Mouse (Mus musculus) embryonic facial prominence, embryonic 13.5 days (tissue): Measurements from ENCODE around the gene Kng1. TPM values are rescaled to one million over a fixed set of nuclear protein-coding genes. Genes with fewer than 3 reads are reported as not detected.
"Not testable (repeated sequence)": the region's sequence is repeated elsewhere in the genome, so short reads cannot be mapped to it uniquely, and the experiment has no call there.

Experiments
- ATAC-seq: fragments of 200-750 bp; cut with Nextera tagmentation; 2 replicates; pipeline ENCODE4 v1.8.0; 2017; ENCODE audit warnings: low read depth; ENCODE audit not compliant: insufficient number of reproducible peaks, insufficient read depth, low FRiP score, low TSS enrichment
- H3K27ac ChIP-seq: fragments of 300-500 bp; sonication (generic); 2 replicates; pipeline ENCODE4 v1.5.1; 2015; ENCODE audit warnings: moderate library complexity, mild to moderate bottlenecking, inconsistent platforms
- H3K27me3 ChIP-seq: fragments of 300-500 bp; sonication (generic); 2 replicates; pipeline ENCODE4 v1.6.1; 2015; ENCODE audit warnings: mild to moderate bottlenecking, inconsistent platforms
- H3K36me3 ChIP-seq: fragments of 300-500 bp; sonication (generic); 2 replicates; pipeline ENCODE4 v1.6.1; 2015; ENCODE audit warnings: mild to moderate bottlenecking, inconsistent platforms
- H3K4me1 ChIP-seq: fragments of 300-500 bp; sonication (generic); 2 replicates; pipeline ENCODE4 v1.6.1; 2015; ENCODE audit warnings: inconsistent platforms
- H3K4me2 ChIP-seq: fragments of 300-500 bp; sonication (generic); 2 replicates; pipeline ENCODE4 v1.6.1; 2015; ENCODE audit warnings: moderate library complexity, mild to moderate bottlenecking, inconsistent platforms
- H3K4me3 ChIP-seq: fragments of 300-500 bp; sonication (generic); 2 replicates; pipeline ENCODE4 v1.5.1; 2015; ENCODE audit warnings: mild to moderate bottlenecking, inconsistent platforms
- H3K9ac ChIP-seq: fragments of 300-500 bp; sonication (generic); 2 replicates; pipeline ENCODE4 v1.6.1; 2015; ENCODE audit warnings: mild to moderate bottlenecking, inconsistent platforms
- H3K9me3 ChIP-seq: fragments of 300-500 bp; sonication (generic); 2 replicates; pipeline ENCODE4 v1.6.1; 2016; ENCODE audit warnings: inconsistent platforms
- WGBS: fragments of 180-500 bp; shearing (Covaris S2); methylation state at CpG from one replicate; pipeline ENCODE4 v1.1.7; 2015; ENCODE audit warnings: mixed read lengths; 5-methylcytosine and 5-hydroxymethylcytosine counted together
- polyA plus RNA-seq: library from polyadenylated mRNA; unstranded; fragments of >200 nt; fragmentation: Nextera tagmentation; extraction: Ambion mirVana; gene quantifications from 2 replicates; pipeline ENCODE4 v1.2.1, GENCODE M21; 2015

Kng1 gene
- polyA plus RNA-seq, 1 experiment from 2014 or later: not detected

GRCm38 (mm10) chr16:23097290-23098104 is 39.8 kb downstream of the Kng1 start:
- H3K9ac ChIP-seq, H3K4me2 ChIP-seq, H3K27ac ChIP-seq, H3K4me3 ChIP-seq, H3K36me3 ChIP-seq, H3K9me3 ChIP-seq, ATAC-seq: not testable (repeated sequence)
- H3K27me3 ChIP-seq: peaks cover 17% of the 10 kb centered on the region
- peaks cover 12% of the 10 kb centered on the region for H3K4me1 ChIP-seq
- WGBS: 76% methylated on average over 8 of the region's 8 CpGs

- not testable (repeated sequence) for ATAC-seq, H3K9ac ChIP-seq, H3K4me3 ChIP-seq, H3K4me2 ChIP-seq, H3K9me3 ChIP-seq, H3K36me3 ChIP-seq, H3K27ac ChIP-seq
- H3K4me1 ChIP-seq: peaks cover 17% of the 10 kb centered on the region
- WGBS: 93% methylated on average over 1 of the region's 1 CpGs
- peaks cover 17% of the 10 kb centered on the region for H3K27me3 ChIP-seq
Measured at GRCm38 (mm10) chr16:23098105-23098452, 40.4 kb downstream of the Kng1 start.

GRCm38 (mm10) chr16:23099632-23100031 is 42.0 kb downstream of the Kng1 start:
- WGBS: 3% methylated on average over 12 of the region's 12 CpGs
- Histone ChIP-seq H3K27ac (no peak overlapping the region), H3K9me3 (no peaks in the 10 kb centered on the region), H3K9ac (peak overlapping the region; percentile 64), H3K27me3 (peaks cover 17% of the 10 kb centered on the region), H3K4me1 (peaks cover 17% of the 10 kb centered on the region), H3K36me3 (no peaks in the 10 kb centered on the region), H3K4me3 (peak overlapping the region; percentile 38), H3K4me2 (peak overlapping the region; percentile 60)
- no peak for ATAC-seq

GRCm38 (mm10) chr16:23100099-23100575 is 42.5 kb downstream of the Kng1 start:
- ATAC-seq: no peak
- peak overlapping the region; percentile 64 for H3K9ac ChIP-seq
- WGBS: under 1% methylated on average over 9 of the region's 9 CpGs

GRCm38 (mm10) chr16:23100613-23101012 is 42.9 kb downstream of the Kng1 start:
- Histone ChIP-seq H3K27me3 (peaks cover 17% of the 10 kb centered on the region), H3K27ac (no peak overlapping the region), H3K36me3 (no peaks in the 10 kb centered on the region), H3K9ac (peak overlapping the region; percentile 64), H3K4me2 (peak overlapping the region; percentile 60), H3K9me3 (no peaks in the 10 kb centered on the region), H3K4me1 (peaks cover 17% of the 10 kb centered on the region), H3K4me3 (peak overlapping the region; percentile 38)
- no peak for ATAC-seq
- 14% methylated on average over 10 of the region's 10 CpGs for WGBS

More at GRCm38 (mm10) chr16:23100099-23100575, 42.5 kb downstream of the Kng1 start:
- Histone ChIP-seq H3K4me1 (peaks cover 17% of the 10 kb centered on the region), H3K4me2 (peak overlapping the region; percentile 60), H3K4me3 (peak overlapping the region; percentile 38), H3K27me3 (peaks cover 17% of the 10 kb centered on the region), H3K36me3 (no peaks in the 10 kb centered on the region), H3K9me3 (no peaks in the 10 kb centered on the region), H3K27ac (no peak overlapping the region)

GRCm38 (mm10) chr16:23102340-23103037 is 44.8 kb downstream of the Kng1 start:
- WGBS: 10% methylated on average over 15 of the region's 15 CpGs
- Histone ChIP-seq H3K4me3 (peak overlapping the region; percentile 37), H3K36me3 (no peaks in the 10 kb centered on the region), H3K9me3 (no peaks in the 10 kb centered on the region), H3K4me1 (peaks cover 17% of the 10 kb centered on the region), H3K9ac (peak overlapping the region; percentile 61), H3K27ac (no peak overlapping the region), H3K27me3 (peaks cover 17% of the 10 kb centered on the region), H3K4me2 (peak overlapping the region; percentile 60)
- ATAC-seq: no peak

- Histone ChIP-seq H3K4me3 (peak overlapping the region; percentile 37), H3K36me3 (no peaks in the 10 kb centered on the region; the same call in 1 of the 2 replicates), H3K9ac (peak overlapping the region; percentile 61), H3K27ac (no peak overlapping the region), H3K9me3 (no peaks in the 10 kb centered on the region), H3K4me1 (peaks cover 17% of the 10 kb centered on the region), H3K27me3 (peaks cover 17% of the 10 kb centered on the region), H3K4me2 (peak overlapping the region; percentile 60)
- no peak for ATAC-seq
- WGBS: 42% methylated on average over 17 of the region's 17 CpGs
Measured at GRCm38 (mm10) chr16:23103038-23103745, 45.5 kb downstream of the Kng1 start.

GRCm38 (mm10) chr16:23103841-23104240 is 46.2 kb downstream of the Kng1 start:
- Histone ChIP-seq H3K4me3 (no peak overlapping the region), H3K4me2 (no peak overlapping the region), H3K9me3 (no peaks in the 10 kb centered on the region), H3K4me1 (peaks cover 17% of the 10 kb centered on the region), H3K27ac (no peak overlapping the region), H3K9ac (no peak overlapping the region), H3K36me3 (peaks cover 3% of the 10 kb centered on the region), H3K27me3 (peaks cover 17% of the 10 kb centered on the region)
- WGBS: 67% methylated on average over 2 of the region's 2 CpGs
- no peak for ATAC-seq

- Histone ChIP-seq H3K27me3 (no peaks in the 10 kb centered on the region), H3K36me3 (peaks cover 24% of the 10 kb centered on the region), H3K27ac (no peak overlapping the region), H3K4me1 (peaks cover 23% of the 10 kb centered on the region), H3K9ac (no peak overlapping the region), H3K4me2 (no peak overlapping the region), H3K9me3 (no peaks in the 10 kb centered on the region), H3K4me3 (no peak overlapping the region)
- 63% methylated on average over 7 of the region's 7 CpGs for WGBS
- ATAC-seq: no peak
Measured at GRCm38 (mm10) chr16:23106121-23106520, 48.5 kb downstream of the Kng1 start.

- H3K4me2 ChIP-seq: peak within 1 kb of the TSS; percentile 74
- peaks cover 31% of the 10 kb centered on the region for H3K4me1 ChIP-seq
- ATAC-seq: peak; percentile 90
- H3K9me3 ChIP-seq: no peaks in the 10 kb centered on the region
- peak within 1 kb of the TSS; percentile 98 for H3K27ac ChIP-seq
- H3K27me3 ChIP-seq: no peaks in the 10 kb centered on the region
- peaks cover 37% of the 10 kb centered on the region for H3K36me3 ChIP-seq
- H3K4me3 ChIP-seq: peak within 1 kb of the TSS; percentile 96
- under 1% methylated on average over 71 of the region's 71 CpGs for WGBS
- peak within 1 kb of the TSS; percentile 100 for H3K9ac ChIP-seq
Measured at GRCm38 (mm10) chr16:23107231-23107942, 49.7 kb downstream of the Kng1 start, which contains the start of gene Eif4a2. Gene Eif4a2 (plus strand): TSS chr16:23107444.
